Mouse (Mus musculus): ENCODE results near the gene Tmem214.

Gene Tmem214

DNA sequence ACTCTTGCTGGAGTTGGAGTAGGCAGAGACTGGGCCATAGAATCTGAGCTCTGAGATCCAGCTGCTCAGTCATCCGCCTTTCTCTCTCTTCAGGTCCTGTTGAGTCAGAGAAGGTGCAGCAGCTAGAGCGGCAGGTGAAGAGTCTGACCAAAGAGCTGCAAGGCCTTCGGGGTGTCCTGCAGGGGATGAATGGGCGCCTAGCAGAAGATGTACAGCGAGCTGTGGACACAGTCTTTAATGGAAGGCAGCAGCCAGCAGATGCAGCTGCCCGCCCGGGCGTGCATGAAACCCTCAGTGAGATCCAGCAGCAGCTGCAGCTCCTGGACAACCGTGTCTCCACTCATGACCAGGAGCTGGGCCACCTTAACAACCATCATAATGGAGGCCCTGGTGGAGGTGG, 49.0 kb downstream of the Tmem214 start:
- no peak for DNase-seq

DNA sequence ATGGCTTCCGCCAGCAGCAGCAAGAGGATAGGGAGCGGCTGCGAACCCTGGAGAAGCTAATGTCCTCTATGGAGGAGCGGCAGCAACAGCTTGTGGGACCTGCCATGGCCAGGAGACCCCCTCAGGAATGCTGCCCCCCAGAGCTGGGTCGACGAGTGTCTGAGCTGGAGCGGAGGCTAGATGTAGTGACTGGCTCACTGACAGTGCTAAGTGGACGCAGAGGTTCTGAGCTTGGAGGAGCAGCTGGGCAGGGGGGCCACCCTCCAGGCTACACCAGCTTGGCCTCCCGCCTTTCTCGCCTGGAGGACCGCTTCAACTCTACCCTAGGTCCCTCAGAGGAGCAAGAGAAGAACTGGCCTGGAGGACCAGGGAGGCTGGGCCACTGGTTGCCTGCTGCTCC, 49.5 kb downstream of the Tmem214 start:
- DNase-seq: no peak

DNA sequence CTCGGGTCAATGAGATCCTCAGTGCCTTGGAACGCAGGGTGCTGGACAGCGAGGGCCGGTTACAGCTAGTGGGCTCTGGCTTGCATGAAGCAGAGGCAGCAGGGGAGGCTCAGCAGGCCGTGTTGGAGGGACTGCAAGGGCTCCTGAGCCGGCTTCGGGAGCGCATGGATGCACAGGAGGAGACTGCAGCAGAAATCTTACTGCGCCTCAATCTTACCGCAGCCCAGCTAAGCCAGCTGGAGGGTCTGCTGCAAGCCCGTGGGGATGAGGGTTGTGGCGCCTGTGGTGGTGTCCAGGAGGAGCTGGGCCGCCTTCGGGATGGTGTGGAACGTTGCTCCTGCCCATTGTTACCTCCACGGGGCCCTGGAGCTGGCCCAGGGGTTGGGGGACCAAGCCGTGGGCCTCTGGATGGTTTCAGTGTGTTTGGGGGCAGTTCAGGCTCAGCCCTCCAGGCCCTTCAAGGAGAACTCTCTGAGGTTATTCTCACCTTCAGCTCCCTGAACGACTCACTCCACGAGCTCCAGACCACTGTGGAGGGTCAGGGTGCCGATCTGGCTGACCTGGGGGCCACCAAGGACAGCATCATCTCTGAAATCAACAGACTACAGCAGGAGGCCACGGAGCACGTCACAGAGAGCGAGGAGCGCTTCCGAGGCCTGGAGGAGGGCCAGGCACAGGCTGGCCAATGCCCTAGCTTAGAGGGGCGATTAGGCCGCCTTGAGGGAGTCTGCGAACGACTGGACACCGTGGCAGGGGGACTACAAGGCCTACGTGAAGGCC, 50.3 kb downstream of the Tmem214 start:
- no peak for DNase-seq

DNA sequence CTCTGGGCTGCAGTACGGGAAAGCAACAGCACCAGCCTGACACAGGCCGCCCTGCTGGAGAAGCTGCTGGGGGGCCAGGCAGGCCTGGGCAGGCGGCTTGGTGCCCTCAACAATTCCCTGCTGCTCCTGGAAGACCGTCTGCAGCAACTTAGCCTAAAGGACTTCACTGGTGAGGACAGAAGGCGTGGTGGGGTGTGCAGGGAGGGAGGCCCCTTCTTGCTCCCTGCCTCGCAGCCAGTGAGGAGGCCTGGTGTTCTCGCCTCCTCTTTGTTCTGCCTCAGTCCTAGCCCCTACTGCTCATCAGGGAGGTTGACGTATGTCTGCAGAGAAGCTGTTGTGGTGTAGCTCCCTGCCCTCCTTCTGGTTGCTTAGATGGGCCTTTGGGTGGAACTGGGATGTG, 50.9 kb downstream of the Tmem214 start:
- DNase-seq: no peak

DNA sequence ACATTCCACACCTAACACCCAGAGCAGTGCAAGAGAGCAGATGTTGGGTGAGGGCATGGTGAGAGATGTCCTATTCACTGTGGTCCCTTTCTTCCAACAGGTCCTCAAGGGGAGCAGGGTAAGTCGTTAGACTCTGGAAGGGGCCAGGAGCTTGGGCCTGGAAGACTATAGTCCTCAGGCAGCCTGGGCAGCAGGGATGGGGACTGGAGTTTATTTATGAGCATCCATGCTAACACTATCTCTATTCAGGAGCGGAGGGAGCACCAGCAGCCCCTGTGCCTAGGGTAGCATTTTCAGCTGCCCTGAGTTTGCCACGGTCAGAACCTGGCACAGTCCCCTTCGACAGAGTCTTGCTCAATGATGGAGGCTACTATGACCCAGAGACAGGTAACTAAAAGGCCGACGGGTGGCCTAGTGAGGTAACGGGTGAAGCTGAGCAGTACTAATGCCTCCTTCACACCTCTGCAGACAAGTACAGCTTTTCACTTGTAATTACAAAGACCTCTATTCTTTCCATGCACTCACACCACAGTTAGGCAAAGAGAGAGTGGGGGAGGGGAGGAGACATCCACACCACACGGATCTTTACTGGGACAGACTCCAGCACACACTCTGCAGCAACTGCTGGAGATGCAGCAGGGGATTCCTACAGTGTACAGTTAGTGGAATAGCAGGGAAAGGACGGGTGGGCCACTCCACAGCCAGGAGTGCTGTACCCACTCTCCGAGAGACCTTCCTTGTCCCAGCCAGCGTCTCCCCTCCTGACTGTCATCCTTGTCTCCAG, 52.2 kb downstream of the Tmem214 start:
- no peak for DNase-seq

DNA sequence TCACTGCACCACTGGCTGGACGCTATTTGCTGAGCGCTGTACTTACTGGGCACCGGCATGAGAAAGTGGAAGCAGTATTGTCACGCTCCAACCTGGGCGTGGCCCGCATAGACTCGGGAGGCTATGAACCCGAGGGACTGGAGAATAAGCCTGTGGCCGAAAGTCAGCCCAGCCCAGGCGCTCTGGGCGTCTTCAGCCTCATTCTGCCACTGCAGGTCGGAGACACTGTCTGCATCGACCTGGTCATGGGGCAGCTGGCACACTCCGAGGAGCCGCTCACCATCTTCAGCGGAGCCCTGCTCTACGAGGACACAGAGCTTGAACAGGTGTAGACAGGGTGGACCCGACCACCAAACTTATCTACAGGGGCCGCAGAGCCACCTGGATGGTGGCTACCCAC, 52.8 kb downstream of the Tmem214 start:
- peak; percentile 10 for DNase-seq

DNA sequence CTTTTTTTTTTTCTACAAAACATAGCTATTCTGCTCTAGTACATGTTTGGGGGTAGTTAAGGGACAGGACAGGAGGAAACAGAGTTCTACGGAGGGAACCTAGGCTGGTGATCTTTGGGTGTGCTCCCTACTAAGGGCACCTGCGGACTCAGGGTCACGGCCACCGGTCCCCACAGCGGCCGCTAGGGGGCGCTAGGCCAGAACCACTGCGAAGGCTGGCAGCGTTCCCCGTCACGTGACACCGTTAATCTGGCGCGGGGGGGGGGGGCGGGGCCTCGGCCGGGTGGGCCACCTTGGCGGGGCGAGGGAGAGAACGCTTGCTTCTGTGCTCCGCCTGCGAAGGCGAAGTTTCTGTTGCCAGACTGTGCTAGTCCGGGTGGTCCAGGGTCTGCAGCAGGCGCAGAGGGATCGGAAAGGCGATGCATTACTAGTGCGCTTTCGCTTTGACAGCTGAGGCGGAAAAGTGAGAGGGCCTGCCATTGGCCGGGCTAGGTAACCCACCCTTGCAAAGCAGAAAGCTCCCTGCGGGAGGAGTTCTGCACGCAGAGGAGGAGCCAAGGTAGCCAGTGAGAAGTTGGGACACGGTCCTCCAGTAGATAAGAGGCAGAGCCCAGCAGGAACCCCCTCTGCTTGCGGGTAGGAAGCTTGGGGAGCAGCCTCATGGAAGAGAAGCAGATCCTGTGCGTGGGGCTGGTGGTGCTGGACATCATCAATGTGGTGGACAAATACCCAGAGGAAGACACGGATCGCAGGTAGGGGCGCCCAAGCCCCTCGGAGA, 53.6 kb downstream of the Tmem214 start, which contains the start of gene Khk:
Khk (plus strand) TSS at position 176 of the 778 bp plus-strand sequence.
- DNase-seq: peak; percentile 93

DNA sequence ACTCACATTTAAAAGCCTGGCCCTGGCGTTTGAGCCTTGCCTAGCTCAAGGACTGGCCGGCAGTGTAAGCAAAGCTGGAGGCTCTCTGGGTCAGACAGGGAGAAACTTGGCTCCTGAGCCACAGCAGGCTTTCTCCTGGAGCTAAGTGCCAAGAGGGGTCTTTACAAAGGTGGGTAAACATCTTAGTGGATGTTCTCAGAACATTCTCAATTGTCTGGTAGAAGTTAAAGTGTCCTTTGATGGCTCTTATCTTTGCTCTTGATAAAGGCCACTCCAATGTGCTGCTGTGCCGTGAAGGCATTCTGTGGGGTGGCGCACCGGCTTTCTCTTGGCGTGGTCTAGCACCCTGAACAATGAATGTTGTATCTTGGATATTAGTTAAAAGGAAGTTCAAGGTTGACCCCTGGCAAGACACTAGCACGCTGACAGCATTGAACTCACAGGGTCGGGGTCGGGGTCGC, 54.8 kb downstream of the Tmem214 start:
- no peak for DNase-seq

DNA sequence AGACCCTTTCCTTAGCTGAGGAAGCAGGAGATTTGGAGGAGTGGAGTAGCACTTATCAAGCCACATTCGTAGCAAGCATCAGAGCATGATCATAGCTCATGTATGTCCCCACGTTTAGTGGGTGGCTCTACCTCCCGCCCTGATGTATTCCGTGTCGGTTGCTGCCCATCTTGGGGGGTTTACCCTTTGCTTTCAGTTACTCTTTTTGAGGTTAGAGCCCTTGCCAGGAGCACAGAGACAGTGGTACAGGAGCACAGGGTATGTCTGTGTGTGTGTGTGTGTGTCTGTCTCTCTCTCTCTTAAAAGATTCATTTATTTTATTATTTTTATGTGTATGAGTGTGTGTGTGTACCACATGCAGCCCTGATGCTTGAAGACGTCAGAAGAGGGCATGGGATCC, 55.3 kb downstream of the Tmem214 start:
- no peak for DNase-seq

DNA sequence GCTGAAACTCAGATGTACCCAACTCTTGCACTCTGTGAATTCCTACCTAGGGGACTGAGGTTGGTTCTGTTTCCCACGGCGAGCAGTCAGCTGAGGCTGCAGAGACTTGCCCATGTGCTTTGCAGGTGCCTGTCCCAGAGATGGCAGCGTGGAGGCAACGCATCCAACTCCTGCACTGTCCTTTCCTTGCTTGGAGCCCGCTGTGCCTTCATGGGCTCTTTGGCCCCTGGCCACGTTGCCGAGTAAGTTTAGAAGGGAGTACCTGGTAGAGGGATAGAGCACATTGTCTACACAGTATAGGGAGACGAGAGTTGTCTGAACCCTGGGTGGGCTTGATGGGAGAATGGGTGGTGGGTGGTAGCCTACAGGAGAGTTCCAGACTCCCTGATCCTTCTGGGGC, 56.8 kb downstream of the Tmem214 start:
- no peak for DNase-seq

DNA sequence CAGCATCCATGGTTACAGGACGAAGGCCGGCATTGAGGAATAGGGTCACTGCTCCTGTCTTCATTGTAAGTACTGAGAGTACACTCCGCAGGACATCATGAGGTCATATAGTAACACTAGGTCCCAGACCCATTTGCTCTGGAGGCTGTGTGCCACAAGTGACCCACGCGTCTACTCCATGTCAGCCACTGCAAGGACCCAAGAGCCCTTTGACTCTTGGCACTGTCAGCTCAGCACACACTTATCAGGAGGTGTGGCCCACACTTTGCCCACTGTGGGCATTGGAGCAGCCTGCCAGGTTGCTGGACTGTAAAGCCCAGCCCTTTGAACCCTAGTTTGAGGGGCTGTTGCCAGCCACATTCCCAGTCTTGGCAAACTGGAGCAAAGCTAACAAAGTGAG, 57.4 kb downstream of the Tmem214 start:
- no peak for DNase-seq

DNA sequence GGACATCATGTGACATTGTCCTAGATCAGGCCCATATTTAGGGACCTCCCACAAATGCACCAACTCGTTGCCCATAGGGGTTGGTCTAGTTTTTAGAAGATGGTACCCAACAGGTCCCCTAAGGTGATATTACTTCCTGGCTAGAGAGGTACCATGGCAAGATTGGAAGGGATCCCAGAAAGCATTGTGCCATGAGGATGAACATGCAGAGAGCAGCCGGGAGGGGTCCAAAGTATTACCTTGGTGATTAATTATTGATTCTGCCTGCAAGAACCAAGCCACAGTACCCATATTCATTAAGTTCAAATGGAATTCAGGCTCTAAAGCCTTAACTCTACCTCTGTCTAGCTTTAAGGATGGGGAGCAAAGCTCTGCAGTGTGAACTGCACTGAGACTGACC, 58.3 kb downstream of the Tmem214 start:
- no peak for DNase-seq

DNA sequence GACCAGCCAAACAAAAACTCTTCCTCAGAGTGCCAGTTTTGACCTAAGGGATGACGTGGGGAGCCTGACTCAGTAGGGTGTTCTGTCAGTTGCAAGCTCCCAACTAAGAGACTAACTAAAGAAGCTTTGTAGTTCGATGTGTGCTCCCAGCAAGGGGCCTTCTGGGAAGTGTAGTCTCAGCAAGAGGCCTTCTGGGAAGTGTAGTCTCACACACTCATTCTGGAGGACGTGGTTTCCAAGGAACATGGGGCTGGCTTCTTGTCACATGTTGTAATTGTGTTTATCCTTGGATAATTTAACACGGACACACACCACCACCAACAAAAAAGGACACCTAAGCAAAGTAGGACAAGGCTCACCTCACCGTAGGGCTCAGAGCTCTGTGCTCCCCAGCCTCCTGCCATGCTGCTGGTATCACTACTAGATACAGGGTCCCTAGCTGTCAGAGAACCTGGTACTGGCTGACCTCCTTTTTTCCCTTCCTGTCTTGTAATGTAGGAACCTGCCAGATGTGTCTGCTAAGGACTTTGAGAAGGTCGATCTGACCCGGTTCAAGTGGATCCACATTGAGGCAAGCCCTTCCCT, 60.2 kb downstream of the Tmem214 start:
- peak; percentile 52 for DNase-seq

Measured in embryo, embryonic 11 days (tissue).